Mouse (Mus musculus) embryonic facial prominence, embryonic 13.5 days (tissue): Measurements from ENCODE around the gene Il1b. TPM values are rescaled to one million over a fixed set of nuclear protein-coding genes. Genes with fewer than 3 reads are reported as not detected.

Experiments used
- ATAC-seq: fragments of 200-750 bp; cut with Nextera tagmentation; 2 replicates; pipeline ENCODE4 v1.8.0; 2017; ENCODE audit warnings: low read depth; ENCODE audit not compliant: insufficient number of reproducible peaks, insufficient read depth, low FRiP score, low TSS enrichment
- H3K27ac ChIP-seq: fragments of 300-500 bp; sonication (generic); 2 replicates; pipeline ENCODE4 v1.5.1; 2015; ENCODE audit warnings: moderate library complexity, mild to moderate bottlenecking, inconsistent platforms
- H3K27me3 ChIP-seq: fragments of 300-500 bp; sonication (generic); 2 replicates; pipeline ENCODE4 v1.6.1; 2015; ENCODE audit warnings: mild to moderate bottlenecking, inconsistent platforms
- H3K36me3 ChIP-seq: fragments of 300-500 bp; sonication (generic); 2 replicates; pipeline ENCODE4 v1.6.1; 2015; ENCODE audit warnings: mild to moderate bottlenecking, inconsistent platforms
- H3K4me1 ChIP-seq: fragments of 300-500 bp; sonication (generic); 2 replicates; pipeline ENCODE4 v1.6.1; 2015; ENCODE audit warnings: inconsistent platforms
- H3K4me2 ChIP-seq: fragments of 300-500 bp; sonication (generic); 2 replicates; pipeline ENCODE4 v1.6.1; 2015; ENCODE audit warnings: moderate library complexity, mild to moderate bottlenecking, inconsistent platforms
- H3K4me3 ChIP-seq: fragments of 300-500 bp; sonication (generic); 2 replicates; pipeline ENCODE4 v1.5.1; 2015; ENCODE audit warnings: mild to moderate bottlenecking, inconsistent platforms
- H3K9ac ChIP-seq: fragments of 300-500 bp; sonication (generic); 2 replicates; pipeline ENCODE4 v1.6.1; 2015; ENCODE audit warnings: mild to moderate bottlenecking, inconsistent platforms
- H3K9me3 ChIP-seq: fragments of 300-500 bp; sonication (generic); 2 replicates; pipeline ENCODE4 v1.6.1; 2016; ENCODE audit warnings: inconsistent platforms
- WGBS: fragments of 180-500 bp; shearing (Covaris S2); methylation state at CpG from one replicate; pipeline ENCODE4 v1.1.7; 2015; ENCODE audit warnings: mixed read lengths; 5-methylcytosine and 5-hydroxymethylcytosine counted together
- polyA plus RNA-seq: library from polyadenylated mRNA; unstranded; fragments of >200 nt; fragmentation: Nextera tagmentation; extraction: Ambion mirVana; gene quantifications from 2 replicates; pipeline ENCODE4 v1.2.1, GENCODE M21; 2015

Il1b gene
- polyA plus RNA-seq, 1 experiment from 2014 or later: 0.15 TPM

- Histone ChIP-seq H3K4me3 (no peak overlapping the region), H3K4me1 (no peaks in the 10 kb centered on the region), H3K27me3 (no peaks in the 10 kb centered on the region), H3K27ac (no peak overlapping the region), H3K9ac (no peak overlapping the region), H3K36me3 (no peaks in the 10 kb centered on the region), H3K4me2 (no peak overlapping the region), H3K9me3 (no peaks in the 10 kb centered on the region)
- no peak for ATAC-seq
- WGBS: 78% methylated on average over 5 of the region's 5 CpGs
Measured at GRCm38 (mm10) chr2:129367246-129367645, 3.7 kb downstream of the Il1b start.

GRCm38 (mm10) chr2:129360975-129361560 is 9.9 kb downstream of the Il1b start:
- H3K36me3 ChIP-seq: no peaks in the 10 kb centered on the region
- no peak overlapping the region for H3K4me3 ChIP-seq
- H3K27me3 ChIP-seq: no peaks in the 10 kb centered on the region
- H3K27ac ChIP-seq: no peak overlapping the region
- H3K4me1 ChIP-seq: no peaks in the 10 kb centered on the region
- H3K9me3 ChIP-seq: no peaks in the 10 kb centered on the region
- no peak overlapping the region for H3K9ac ChIP-seq
- no peak overlapping the region for H3K4me2 ChIP-seq
- ATAC-seq: no peak
- 70% methylated on average over 3 of the region's 3 CpGs for WGBS

- Histone ChIP-seq H3K9ac (no peak overlapping the region), H3K36me3 (no peaks in the 10 kb centered on the region), H3K9me3 (no peaks in the 10 kb centered on the region), H3K27ac (no peak overlapping the region), H3K4me3 (no peak overlapping the region), H3K4me2 (no peak overlapping the region), H3K27me3 (no peaks in the 10 kb centered on the region), H3K4me1 (no peaks in the 10 kb centered on the region)
- no peak for ATAC-seq
- WGBS: 86% methylated on average over 10 of the region's 10 CpGs
Measured at GRCm38 (mm10) chr2:129360197-129360596, 10.7 kb downstream of the Il1b start.

- 69% methylated on average over 6 of the region's 6 CpGs for WGBS
- peaks cover 3% of the 10 kb centered on the region; the same call in 1 of the 2 replicates for H3K4me1 ChIP-seq
- H3K4me3 ChIP-seq: no peak overlapping the region
- no peaks in the 10 kb centered on the region for H3K36me3 ChIP-seq
- ATAC-seq: no peak
- no peak overlapping the region for H3K4me2 ChIP-seq
- no peaks in the 10 kb centered on the region for H3K27me3 ChIP-seq
- no peak overlapping the region for H3K27ac ChIP-seq
- H3K9ac ChIP-seq: no peak overlapping the region
- peaks cover under 1% of the 10 kb centered on the region; the same call in 1 of the 2 replicates for H3K9me3 ChIP-seq
Measured at GRCm38 (mm10) chr2:129338138-129338621, 32.8 kb downstream of the Il1b start.

GRCm38 (mm10) chr2:129333471-129333870 is 37.5 kb downstream of the Il1b start:
- H3K4me3 ChIP-seq: no peak overlapping the region
- WGBS: 33% methylated on average over 4 of the region's 4 CpGs
- no peak overlapping the region for H3K9ac ChIP-seq
- ATAC-seq: no peak
- H3K4me2 ChIP-seq: no peak overlapping the region
- no peaks in the 10 kb centered on the region for H3K27me3 ChIP-seq
- H3K4me1 ChIP-seq: peaks cover 3% of the 10 kb centered on the region; the same call in 1 of the 2 replicates
- H3K9me3 ChIP-seq: no peaks in the 10 kb centered on the region
- H3K36me3 ChIP-seq: no peaks in the 10 kb centered on the region
- no peak overlapping the region for H3K27ac ChIP-seq

- H3K27ac ChIP-seq: no peak overlapping the region
- no peaks in the 10 kb centered on the region for H3K9me3 ChIP-seq
- no peak overlapping the region for H3K4me3 ChIP-seq
- H3K4me1 ChIP-seq: peaks cover 3% of the 10 kb centered on the region; the same call in 1 of the 2 replicates
- 87% methylated on average over 13 of the region's 13 CpGs for WGBS
- no peak overlapping the region for H3K9ac ChIP-seq
- H3K4me2 ChIP-seq: no peak overlapping the region
- H3K36me3 ChIP-seq: no peaks in the 10 kb centered on the region
- H3K27me3 ChIP-seq: no peaks in the 10 kb centered on the region
- ATAC-seq: no peak
Measured at GRCm38 (mm10) chr2:129330540-129330939, 40.4 kb downstream of the Il1b start.

GRCm38 (mm10) chr2:129330024-129330423 is 40.9 kb downstream of the Il1b start:
- Histone ChIP-seq H3K36me3 (no peaks in the 10 kb centered on the region), H3K4me2 (no peak overlapping the region), H3K27ac (no peak overlapping the region), H3K4me1 (peaks cover 3% of the 10 kb centered on the region; the same call in 1 of the 2 replicates), H3K9ac (no peak overlapping the region), H3K27me3 (no peaks in the 10 kb centered on the region), H3K9me3 (no peaks in the 10 kb centered on the region), H3K4me3 (no peak overlapping the region)
- WGBS: 66% methylated on average over 7 of the region's 7 CpGs
- no peak for ATAC-seq

- no peaks in the 10 kb centered on the region for H3K4me1 ChIP-seq
- 77% methylated on average over 4 of the region's 4 CpGs for WGBS
- no peak overlapping the region for H3K9ac ChIP-seq
- H3K4me2 ChIP-seq: no peak overlapping the region
- no peak overlapping the region for H3K4me3 ChIP-seq
- H3K27ac ChIP-seq: no peak overlapping the region
- ATAC-seq: no peak
- no peaks in the 10 kb centered on the region for H3K36me3 ChIP-seq
- H3K9me3 ChIP-seq: no peaks in the 10 kb centered on the region
- no peaks in the 10 kb centered on the region for H3K27me3 ChIP-seq
Measured at GRCm38 (mm10) chr2:129328238-129328637, 42.7 kb downstream of the Il1b start.

- Histone ChIP-seq H3K27ac (no peak overlapping the region), H3K36me3 (no peaks in the 10 kb centered on the region), H3K9me3 (no peaks in the 10 kb centered on the region), H3K4me2 (no peak overlapping the region), H3K4me1 (no peaks in the 10 kb centered on the region), H3K4me3 (no peak overlapping the region), H3K27me3 (no peaks in the 10 kb centered on the region), H3K9ac (no peak overlapping the region)
- ATAC-seq: no peak
- 66% methylated on average over 3 of the region's 3 CpGs for WGBS
Measured at GRCm38 (mm10) chr2:129324216-129324615, 46.7 kb downstream of the Il1b start.

GRCm38 (mm10) chr2:129322117-129322635 is 48.8 kb downstream of the Il1b start:
- no peak overlapping the region for H3K27ac ChIP-seq
- H3K9ac ChIP-seq: no peak overlapping the region
- no peaks in the 10 kb centered on the region for H3K36me3 ChIP-seq
- ATAC-seq: no peak
- no peaks in the 10 kb centered on the region for H3K4me1 ChIP-seq
- H3K4me2 ChIP-seq: no peak overlapping the region
- H3K27me3 ChIP-seq: no peaks in the 10 kb centered on the region
- H3K4me3 ChIP-seq: no peak overlapping the region
- 62% methylated on average over 1 of the region's 1 CpGs for WGBS
- H3K9me3 ChIP-seq: no peaks in the 10 kb centered on the region

GRCm38 (mm10) chr2:129320033-129320605 is 50.8 kb downstream of the Il1b start:
- Histone ChIP-seq H3K9me3 (no peaks in the 10 kb centered on the region), H3K9ac (no peak overlapping the region), H3K27me3 (no peaks in the 10 kb centered on the region), H3K4me2 (no peak overlapping the region), H3K4me3 (no peak overlapping the region), H3K27ac (no peak overlapping the region), H3K36me3 (no peaks in the 10 kb centered on the region), H3K4me1 (no peaks in the 10 kb centered on the region)
- ATAC-seq: no peak
- 75% methylated on average over 8 of the region's 8 CpGs for WGBS

- no peaks in the 10 kb centered on the region for H3K9me3 ChIP-seq
- WGBS: 73% methylated on average over 4 of the region's 4 CpGs
- no peak overlapping the region for H3K4me2 ChIP-seq
- no peak overlapping the region for H3K4me3 ChIP-seq
- H3K27ac ChIP-seq: no peak overlapping the region
- no peaks in the 10 kb centered on the region for H3K36me3 ChIP-seq
- no peak overlapping the region for H3K9ac ChIP-seq
- no peaks in the 10 kb centered on the region for H3K4me1 ChIP-seq
- ATAC-seq: no peak
- no peaks in the 10 kb centered on the region for H3K27me3 ChIP-seq
Measured at GRCm38 (mm10) chr2:129315831-129316230, 55.1 kb downstream of the Il1b start.
